Mouse (Mus musculus) heart, postnatal 0 days (tissue): ENCODE measurements around the gene Rnf185.

Experiments
- CTCF ChIP-seq: IDR thresholded peaks from 2 replicates; pipeline ENCODE4 v1.5.1; 2016; ENCODE audit warnings: antibody characterized with exemption, control low read depth, low read depth
- EP300 ChIP-seq: IDR thresholded peaks from 2 replicates; pipeline ENCODE4 v1.6.1; 2016; ENCODE audit warnings: antibody characterized with exemption, low read depth

DNA sequence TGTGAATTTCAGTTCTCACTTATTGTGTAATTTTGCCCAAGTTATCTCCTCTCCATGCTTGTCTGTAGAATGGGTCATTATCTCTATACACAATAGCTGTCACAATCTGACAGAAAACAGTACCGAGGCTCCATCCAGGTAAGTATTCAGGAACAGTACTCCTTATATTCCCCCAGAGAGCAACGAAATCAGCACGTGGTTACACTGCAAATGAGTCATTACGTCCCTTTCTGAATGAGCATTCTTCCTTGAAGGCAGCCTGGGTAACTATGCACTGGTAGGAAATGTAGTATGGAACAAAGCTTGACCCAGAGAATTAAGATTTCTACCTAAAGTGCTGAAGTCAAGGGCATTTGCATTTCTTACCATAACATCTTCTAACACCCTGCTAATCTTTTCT lies 9.5 kb downstream of the Rnf185 start:
- TF ChIP-seq CTCF (no peak), EP300 (no peak)
